Mouse (Mus musculus): Measurements from ENCODE around the gene Ube2i.

DNA sequence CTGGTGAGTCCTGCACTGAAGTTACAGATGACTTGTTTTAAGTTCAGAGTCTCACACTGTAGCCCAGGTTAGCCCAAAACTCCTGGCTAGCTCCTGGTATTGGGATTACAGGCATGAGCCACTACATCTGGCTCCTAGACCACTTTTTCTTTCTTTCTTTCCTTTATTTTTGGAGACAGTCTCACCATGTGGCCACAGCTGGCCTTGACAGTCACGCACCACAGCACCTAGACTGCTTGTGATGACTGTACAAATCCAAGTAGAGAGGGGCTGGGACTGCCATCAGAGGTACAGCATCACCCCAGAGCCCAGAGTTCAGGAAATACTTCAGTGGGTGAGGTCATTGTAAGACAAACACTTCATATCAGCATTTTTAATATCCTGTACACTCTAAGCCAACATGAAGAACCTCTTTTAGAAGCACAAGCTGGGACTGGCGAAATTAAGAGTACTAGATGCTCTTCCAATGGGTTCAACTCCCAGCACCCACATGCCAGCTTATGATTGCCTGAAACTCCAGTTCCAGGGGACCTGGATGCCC lies 3.6 kb downstream of the Ube2i start:
- TF ChIP-seq CTCF (IDR thresholded peaks at IDR 0.05; ENCODE audit: low read depth, low read length) (no peak), POLR2A (IDR thresholded peaks at IDR 0.05; ENCODE audit: insufficient read depth, low read length) (no peak)

Data from ES-Bruce4 (cell line).